ENCODE assay signal across 7 mouse cellular contexts in the genomic region with DNA sequence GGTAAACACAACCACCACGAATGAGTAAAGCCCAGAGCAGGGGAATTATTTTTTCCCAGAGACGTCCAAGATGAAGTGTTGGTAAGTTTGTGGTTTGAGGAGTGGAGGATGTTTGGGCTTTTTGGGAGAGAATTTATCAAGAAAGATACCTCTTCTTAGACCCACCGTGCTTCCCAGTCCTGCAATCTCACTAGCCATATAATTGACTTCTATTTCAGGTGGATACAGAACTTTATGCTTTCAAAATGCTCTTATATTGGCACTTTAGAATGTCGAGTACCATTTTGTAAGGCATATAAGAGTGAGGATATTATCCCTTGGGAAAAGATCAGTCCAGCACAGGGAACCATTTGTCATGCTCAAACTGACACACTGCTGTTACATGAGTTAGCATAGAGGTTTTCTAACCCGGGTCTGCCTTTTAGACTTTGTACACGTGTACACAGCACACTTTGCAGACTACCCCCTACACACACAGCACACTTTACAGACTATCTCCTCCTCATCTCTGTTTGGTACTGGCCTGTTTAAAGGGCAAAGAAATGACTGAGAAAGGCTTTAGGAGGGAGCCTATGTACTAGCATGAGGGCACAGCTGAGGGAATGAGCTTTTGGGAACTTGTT. TPM values are rescaled to one million over a fixed set of nuclear protein-coding genes. Genes with fewer than 3 reads are reported as not detected.
DNase-seq lines count a peak whose midpoint lies in the region; ATAC-seq and TF ChIP-seq lines count a peak whose summit lies in the region.

No protein-coding gene starts in this region.

- TF ChIP-seq POLR2A in thymus, adult 2 months (IDR thresholded peaks at IDR 0.05; ENCODE audit: control insufficient read depth, extremely low read depth, insufficient read depth, low read length, poor library complexity), result no peak

- H3K36me3 ChIP-seq in thymus, adult 2 months (ENCODE audit: control insufficient read depth, insufficient read depth, low read length), result no peaks in the 10 kb centered on the region
- no peaks in the 10 kb centered on the region; the same call in 1 of the 2 replicates for H3K36me3 ChIP-seq in forebrain, embryonic 11.5 days (ENCODE audit: control insufficient read depth, insufficient read depth, low read length)
- H3K36me3 ChIP-seq in liver, embryonic 13.5 days, result 0 out of 2 replicates have a peak, but pooled peaks cover under 1% of the 10 kb centered on the region

- WGBS in thymus, adult 2 months, result 30% methylated on average over 6 of the region's 6 CpGs
- WGBS in forebrain, embryonic 11.5 days, result 13% methylated on average over 6 of the region's 6 CpGs
- WGBS in liver, embryonic 13.5 days (ENCODE audit: insufficient replicate concordance), result 16% methylated on average over 6 of the region's 6 CpGs

- no peaks in the 10 kb centered on the region for H3K9me3 ChIP-seq in forebrain, embryonic 11.5 days (ENCODE audit: control insufficient read depth, low read length)
- no peaks in the 10 kb centered on the region for H3K9me3 ChIP-seq in liver, embryonic 13.5 days (replicated peaks)

- peaks cover 33% of the 10 kb centered on the region for H3K4me1 ChIP-seq in thymus, adult 2 months (replicated peaks; ENCODE audit: control insufficient read depth, insufficient read depth, low read length)
- peaks cover 27% of the 10 kb centered on the region for H3K4me1 ChIP-seq in forebrain, embryonic 11.5 days (replicated peaks; ENCODE audit: control insufficient read depth, insufficient read depth, low read length)
- peaks cover 80% of the 10 kb centered on the region for H3K4me1 ChIP-seq in liver, embryonic 13.5 days (replicated peaks)

- no peaks in the 10 kb centered on the region for H3K27me3 ChIP-seq in thymus, adult 2 months (ENCODE audit: control insufficient read depth, insufficient read depth, low read length)
- H3K27me3 ChIP-seq in forebrain, embryonic 11.5 days (ENCODE audit: control insufficient read depth, insufficient read depth, low read length), result no peaks in the 10 kb centered on the region
- peaks cover 57% of the 10 kb centered on the region for H3K27me3 ChIP-seq in liver, embryonic 13.5 days

- TF ChIP-seq CTCF in thymus, adult 2 months (IDR thresholded peaks at IDR 0.05; ENCODE audit: borderline replicate concordance, control insufficient read depth, extremely low read depth, insufficient read depth, low read length, poor library complexity), result no peak

- peak overlapping the region; percentile 71; the same call in 1 of the 2 replicates for H3K4me3 ChIP-seq in thymus, adult 2 months (ENCODE audit: control insufficient read depth, insufficient read depth, low read length)
- peak overlapping the region; percentile 83 for H3K4me3 ChIP-seq in forebrain, embryonic 11.5 days (ENCODE audit: low read depth, low read length)
- H3K4me3 ChIP-seq in liver, embryonic 13.5 days (replicated peaks), result peak overlapping the region; percentile 74

- no peak for DNase-seq in thymus, adult 2 months
- no peak for DNase-seq in thymus, postnatal 4 days
- DNase-seq in forebrain, embryonic 11.5 days (ENCODE audit: low spot score), result no peak
- DNase-seq in liver, embryonic 13.5 days, result no peak
- no peak for DNase-seq in urinary bladder, postnatal 10 days (ENCODE audit: low spot score)
- DNase-seq in layer of hippocampus, postnatal 25 days (ENCODE audit: extremely low spot score in 1 of 2, low spot score in 1 of 2), result no peak
- DNase-seq in right cerebral cortex, postnatal 14 days, result no peak

- peak overlapping the region; percentile 98 for H3K9ac ChIP-seq in forebrain, embryonic 11.5 days (ENCODE audit: low read length)
- peak overlapping the region; percentile 77 for H3K9ac ChIP-seq in liver, embryonic 13.5 days

- no peak for ATAC-seq in forebrain, embryonic 11.5 days (replicated peaks; ENCODE audit: low FRiP score)
- ATAC-seq in liver, embryonic 13.5 days (ENCODE audit: low read depth), result no peak

- peak overlapping the region; percentile 75 for H3K4me2 ChIP-seq in forebrain, embryonic 11.5 days (ENCODE audit: low read depth, low read length, severe bottlenecking)
- peak overlapping the region; percentile 95 for H3K4me2 ChIP-seq in liver, embryonic 13.5 days

- H3K27ac ChIP-seq in thymus, adult 2 months (ENCODE audit: control insufficient read depth, insufficient read depth, low read length), result no peak overlapping the region
- peak overlapping the region; percentile 95 for H3K27ac ChIP-seq in forebrain, embryonic 11.5 days (ENCODE audit: low read depth, low read length)
- peak overlapping the region; percentile 75 for H3K27ac ChIP-seq in liver, embryonic 13.5 days

RNA-seq across cellular contexts. Expression of a gene that starts 0.8 kb away (rescaled TPM):
- polyA plus RNA-seq in thymus, adult 2 months (2012; rRNA removed), result 65.8 and 73.9 TPM in 2 replicates
- polyA plus RNA-seq in forebrain, embryonic 11.5 days (2014; fragmentation: Nextera tagmentation; extraction: Ambion mirVana), result 82.5 and 85.6 TPM in 2 replicates
- polyA plus RNA-seq in liver, embryonic 13.5 days (2015; fragmentation: Nextera tagmentation; extraction: Ambion mirVana), result 6.9 and 7.8 TPM in 2 replicates
- 10 to 100 TPM; 37.0 to 41.3 TPM for total RNA-seq in layer of hippocampus, postnatal 25 days (2021)
